ENCODE assay signal across 12 mouse cellular contexts in the genomic region with DNA sequence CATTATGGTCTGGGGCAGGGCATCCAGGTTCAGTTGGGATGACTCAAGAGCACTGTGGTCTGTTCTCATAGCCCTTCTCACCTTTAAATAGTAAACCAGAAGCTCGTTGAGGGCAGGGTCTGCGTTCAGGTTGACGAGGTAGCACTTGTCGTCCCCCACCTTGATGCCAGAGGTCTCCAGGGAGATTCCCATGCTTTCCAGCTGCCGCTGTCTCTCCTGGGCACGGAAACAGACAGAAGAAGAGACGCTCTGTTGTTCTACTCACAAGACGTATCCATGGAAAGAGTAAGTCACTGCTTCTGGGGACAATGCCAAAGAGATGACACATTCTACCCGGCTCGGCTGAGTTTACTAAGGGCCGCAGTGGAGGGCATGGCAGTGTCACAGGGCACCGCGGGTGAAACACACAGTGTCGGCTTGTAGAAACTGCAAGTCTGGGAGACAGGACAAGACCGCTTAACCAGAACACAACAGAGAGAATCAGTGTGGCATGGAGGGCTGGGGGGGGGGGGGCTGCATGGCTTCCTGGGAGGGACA.
DNase-seq lines count a peak whose midpoint lies in the region; ATAC-seq and TF ChIP-seq lines count a peak whose summit lies in the region.
"Had no signal": no experiment of that assay in that cellular context is flagged by ENCODE, and none has a peak within 500 bp of the region (broad histone marks: within the 10 kb centered on the region; RNA-seq: fewer than 3 reads in every experiment).

No protein-coding gene starts in this region.

- no peaks in the 10 kb centered on the region for H3K9me3 ChIP-seq in heart, embryonic 10.5 days
- no peaks in the 10 kb centered on the region for H3K9me3 ChIP-seq in kidney, embryonic 15.5 days (replicated peaks)

- no peak overlapping the region for H3K4me3 ChIP-seq in heart, embryonic 10.5 days
- H3K4me3 ChIP-seq in kidney, embryonic 15.5 days (replicated peaks), result no peak overlapping the region
- H3K4me3 ChIP-seq: erythroblast, embryonic 14.5 days had no signal

- DNase-seq in heart, adult 11 months, result peak; percentile 95
- DNase-seq in heart, embryonic 10.5 days (ENCODE audit: low spot score), result no peak
- peak; percentile 20 for DNase-seq in Patski (ENCODE audit: low read depth, low spot score)
- peak; percentile 34 for DNase-seq in heart, adult 8-10 months (ENCODE audit: low spot score)
- DNase-seq in lung, postnatal 25 days (ENCODE audit: low spot score), result peak; percentile 21
- no peak for DNase-seq in right cerebral cortex, postnatal 25 days
- no peak for DNase-seq in frontal cortex, postnatal 14 days (ENCODE audit: low spot score in 2 of 2)
- DNase-seq: kidney, adult 8-10 months; thymus, postnatal 4 days had no signal

- CTCF ChIA-PET in Patski (lab: Charles Lee), result no interaction called here

- peaks cover 94% of the 10 kb centered on the region for H3K36me3 ChIP-seq in heart, embryonic 10.5 days
- H3K36me3 ChIP-seq in kidney, embryonic 15.5 days, result peaks cover 56% of the 10 kb centered on the region

- no peak overlapping the region for H3K27ac ChIP-seq in heart, embryonic 10.5 days
- no peak overlapping the region for H3K27ac ChIP-seq in kidney, embryonic 15.5 days

- H3K4me2 ChIP-seq in kidney, embryonic 15.5 days, result no peak overlapping the region

- H3K4me1 ChIP-seq in heart, embryonic 10.5 days, result peaks cover 7% of the 10 kb centered on the region; the same call in 1 of the 2 replicates
- peaks cover 3% of the 10 kb centered on the region; the same call in 1 of the 2 replicates for H3K4me1 ChIP-seq in kidney, embryonic 15.5 days

- POLR2A ChIA-PET in Patski (lab: Charles Lee), result interaction anchor here (0.6 kb wide), 1 partner anchor 14 kb away, joined by 3 read pairs; no protein-coding TSS in a partner anchor

- H3K27me3 ChIP-seq in heart, embryonic 10.5 days (ENCODE audit: insufficient read depth, poor library complexity, severe bottlenecking), result no peaks in the 10 kb centered on the region
- H3K27me3 ChIP-seq in Patski, result no peaks in the 10 kb centered on the region
- no peaks in the 10 kb centered on the region for H3K27me3 ChIP-seq in kidney, embryonic 15.5 days
- H3K27me3 ChIP-seq: CH12.LX had no signal

- no peak for ATAC-seq in Patski
- ATAC-seq in kidney, embryonic 15.5 days (replicated peaks; ENCODE audit: low FRiP score), result no peak

- in situ Hi-C loops in Patski (cut with MboI; ENCODE audit: low pct_unique_long_range_greater_than_20kb), result loop anchor here (25.0 kb wide), 1 partner anchor 475 kb away; no protein-coding TSS in a partner anchor

- no peak overlapping the region for H3K9ac ChIP-seq in kidney, embryonic 15.5 days

- 84% methylated on average over 15 of the region's 15 CpGs for WGBS in heart, embryonic 10.5 days
- WGBS in kidney, embryonic 15.5 days, result 78% methylated on average over 15 of the region's 15 CpGs

- no peak for TF ChIP-seq CTCF in Patski (IDR thresholded peaks at IDR 0.05)

Comparison
In these comparisons a context has a peak if more than half of its experiments do, and no peak if none do; other contexts are left out.
1. DNase-seq: peak in heart, adult 11 months (single experiment), Patski (single experiment), heart, adult 8-10 months (single experiment) and lung, postnatal 25 days (single experiment); none in heart, embryonic 10.5 days (single experiment), right cerebral cortex, postnatal 25 days (single experiment) and frontal cortex, postnatal 14 days (0 of 2).